Mouse (Mus musculus) midbrain, embryonic 12.5 days (tissue): ENCODE data around the gene Gstm5. TPM values are rescaled to one million over a fixed set of nuclear protein-coding genes. Genes with fewer than 3 reads are reported as not detected.
"Not testable (repeated sequence)": the region's sequence is repeated elsewhere in the genome, so short reads cannot be mapped to it uniquely, and the experiment has no call there.

Experiments
- ATAC-seq: fragments of 200-750 bp; cut with Nextera tagmentation; 2 replicates; pipeline ENCODE4 v1.8.0; 2017; ENCODE audit warnings: low read depth, moderate TSS enrichment, moderate library complexity; ENCODE audit not compliant: low FRiP score
- H3K27ac ChIP-seq: fragments of 300-500 bp; sonication (generic); replicated peaks from 2 replicates; pipeline ENCODE4 v1.5.1; 2016; ENCODE audit warnings: mild to moderate bottlenecking
- H3K27me3 ChIP-seq: fragments of 300-500 bp; sonication (generic); 2 replicates; pipeline ENCODE4 v1.6.1; 2016; ENCODE audit warnings: mild to moderate bottlenecking
- H3K36me3 ChIP-seq: fragments of 300-500 bp; sonication (generic); 2 replicates; pipeline ENCODE4 v1.6.1; 2016
- H3K4me1 ChIP-seq: fragments of 300-500 bp; sonication (generic); 2 replicates; pipeline ENCODE4 v1.6.1; 2016
- H3K4me2 ChIP-seq: fragments of 300-500 bp; sonication (generic); replicated peaks from 2 replicates; pipeline ENCODE4 v1.6.1; 2016; ENCODE audit warnings: mild to moderate bottlenecking, moderate library complexity
- H3K4me3 ChIP-seq: fragments of 300-500 bp; sonication (generic); 2 replicates; pipeline ENCODE4 v1.5.1; 2016; ENCODE audit warnings: mild to moderate bottlenecking
- H3K9ac ChIP-seq: fragments of 300-500 bp; sonication (generic); replicated peaks from 2 replicates; pipeline ENCODE4 v1.6.1; 2016; ENCODE audit warnings: mild to moderate bottlenecking, moderate library complexity
- H3K9me3 ChIP-seq: fragments of 300-500 bp; sonication (generic); 2 replicates; pipeline ENCODE4 v1.6.1; 2016; ENCODE audit warnings: mild to moderate bottlenecking
- WGBS: fragments of 180-500 bp; shearing (Covaris S2); methylation state at CpG from one replicate; pipeline ENCODE4 v1.1.7; 2016; 5-methylcytosine and 5-hydroxymethylcytosine counted together
- polyA plus RNA-seq: library from polyadenylated mRNA; unstranded; fragments of >200 nt; fragmentation: Nextera tagmentation; extraction: Ambion mirVana; gene quantifications from 2 replicates; pipeline ENCODE4 v1.2.1, GENCODE M21; 2016

Gstm5 gene
- polyA plus RNA-seq, 1 experiment from 2014 or later: 219 TPM

- no peak within 1 kb of the TSS for H3K9ac ChIP-seq
- no peak for ATAC-seq
- H3K36me3 ChIP-seq: no peaks in the 10 kb centered on the region
- no peaks in the 10 kb centered on the region for H3K4me1 ChIP-seq
- H3K4me3 ChIP-seq: no peak within 1 kb of the TSS
- no peak within 1 kb of the TSS for H3K4me2 ChIP-seq
- H3K9me3 ChIP-seq: no peaks in the 10 kb centered on the region
- H3K27ac ChIP-seq: no peak within 1 kb of the TSS
- no peaks in the 10 kb centered on the region for H3K27me3 ChIP-seq
- WGBS: 88% methylated on average over 5 of the region's 5 CpGs
Measured at GRCm38 (mm10) chr3:107877005-107877404, 18.6 kb upstream of the Gstm5 start, which contains the start of gene Eps8l3. TSS of gene Eps8l3 (plus strand) at chr3:107877229.

GRCm38 (mm10) chr3:107877747-107878736 is 17.6 kb upstream of the Gstm5 start:
- Histone ChIP-seq H3K27me3 (no peaks in the 10 kb centered on the region), H3K9ac (no peak overlapping the region), H3K27ac (no peak overlapping the region), H3K4me1 (no peaks in the 10 kb centered on the region), H3K4me3 (no peak overlapping the region), H3K36me3 (no peaks in the 10 kb centered on the region), H3K4me2 (no peak overlapping the region), H3K9me3 (no peaks in the 10 kb centered on the region)
- no peak for ATAC-seq
- WGBS: 83% methylated on average over 12 of the region's 12 CpGs

GRCm38 (mm10) chr3:107887674-107888495 is 7.7 kb upstream of the Gstm5 start:
- Histone ChIP-seq H3K27ac (no peak overlapping the region), H3K4me1 (no peaks in the 10 kb centered on the region), H3K9me3 (no peaks in the 10 kb centered on the region), H3K36me3 (no peaks in the 10 kb centered on the region), H3K9ac (no peak overlapping the region), H3K4me2 (no peak overlapping the region), H3K27me3 (no peaks in the 10 kb centered on the region), H3K4me3 (no peak overlapping the region)
- ATAC-seq: no peak
- 86% methylated on average over 9 of the region's 9 CpGs for WGBS

GRCm38 (mm10) chr3:107889236-107889635 is 6.4 kb upstream of the Gstm5 start:
- H3K4me3 ChIP-seq, H3K4me1 ChIP-seq, H3K27ac ChIP-seq, H3K9me3 ChIP-seq, ATAC-seq, H3K9ac ChIP-seq, H3K27me3 ChIP-seq, H3K36me3 ChIP-seq, H3K4me2 ChIP-seq: not testable (repeated sequence)
- 78% methylated on average over 2 of the region's 2 CpGs for WGBS

- H3K4me2 ChIP-seq: peak overlapping the region; percentile 72
- ATAC-seq: peak; percentile 35; the same call in 1 of the 2 replicates
- peak overlapping the region; percentile 68 for H3K4me3 ChIP-seq
- peak overlapping the region; percentile 69 for H3K9ac ChIP-seq
- no peaks in the 10 kb centered on the region for H3K27me3 ChIP-seq
- peak overlapping the region; percentile 58; the same call in 1 of the 2 replicates for H3K27ac ChIP-seq
- no peaks in the 10 kb centered on the region for H3K9me3 ChIP-seq
- peaks cover 14% of the 10 kb centered on the region for H3K4me1 ChIP-seq
- 13% methylated on average over 6 of the region's 6 CpGs for WGBS
- peaks cover 19% of the 10 kb centered on the region for H3K36me3 ChIP-seq
Measured at GRCm38 (mm10) chr3:107895194-107895719, 364 bp upstream of the Gstm5 start.

- Histone ChIP-seq H3K9ac (no peak overlapping the region), H3K9me3 (no peaks in the 10 kb centered on the region), H3K4me3 (no peak overlapping the region), H3K4me2 (no peak overlapping the region), H3K4me1 (peaks cover 14% of the 10 kb centered on the region), H3K27me3 (no peaks in the 10 kb centered on the region), H3K36me3 (peaks cover 19% of the 10 kb centered on the region), H3K27ac (no peak overlapping the region)
- 93% methylated on average over 13 of the region's 13 CpGs for WGBS
- ATAC-seq: no peak
Measured at GRCm38 (mm10) chr3:107898691-107899090, 3.1 kb downstream of the Gstm5 start.

- no peaks in the 10 kb centered on the region for H3K27me3 ChIP-seq
- H3K9ac ChIP-seq: no peak overlapping the region
- 77% methylated on average over 11 of the region's 11 CpGs for WGBS
- no peak overlapping the region for H3K27ac ChIP-seq
- H3K4me3 ChIP-seq: no peak overlapping the region
- H3K9me3 ChIP-seq: no peaks in the 10 kb centered on the region
- peaks cover 19% of the 10 kb centered on the region for H3K36me3 ChIP-seq
- H3K4me1 ChIP-seq: peaks cover 6% of the 10 kb centered on the region
- H3K4me2 ChIP-seq: no peak overlapping the region
- no peak for ATAC-seq
Measured at GRCm38 (mm10) chr3:107900955-107901673, 5.5 kb downstream of the Gstm5 start.

- WGBS: 62% methylated on average over 6 of the region's 6 CpGs
- no peak overlapping the region for H3K27ac ChIP-seq
- no peak overlapping the region for H3K4me2 ChIP-seq
- H3K9me3 ChIP-seq: no peaks in the 10 kb centered on the region
- H3K27me3 ChIP-seq: no peaks in the 10 kb centered on the region
- H3K36me3 ChIP-seq: no peaks in the 10 kb centered on the region
- no peak for ATAC-seq
- no peak overlapping the region for H3K9ac ChIP-seq
- no peak overlapping the region for H3K4me3 ChIP-seq
- no peaks in the 10 kb centered on the region for H3K4me1 ChIP-seq
Measured at GRCm38 (mm10) chr3:107905942-107906341, 10.3 kb downstream of the Gstm5 start.

- no peaks in the 10 kb centered on the region for H3K36me3 ChIP-seq
- H3K4me2 ChIP-seq: no peak overlapping the region
- 0 out of 2 replicates have a peak overlapping the region, but pooled peaks have one; percentile 6 for H3K9ac ChIP-seq
- H3K27ac ChIP-seq: no peak overlapping the region
- no peak overlapping the region for H3K4me3 ChIP-seq
- H3K9me3 ChIP-seq: no peaks in the 10 kb centered on the region
- H3K27me3 ChIP-seq: no peaks in the 10 kb centered on the region
- H3K4me1 ChIP-seq: no peaks in the 10 kb centered on the region
- WGBS: 78% methylated on average over 15 of the region's 15 CpGs
- ATAC-seq: no peak
Measured at GRCm38 (mm10) chr3:107916674-107917073, 21.1 kb downstream of the Gstm5 start.

GRCm38 (mm10) chr3:107917097-107917496 is 21.5 kb downstream of the Gstm5 start:
- 79% methylated on average over 3 of the region's 3 CpGs for WGBS
- Histone ChIP-seq H3K9me3 (no peaks in the 10 kb centered on the region), H3K4me1 (no peaks in the 10 kb centered on the region), H3K27ac (no peak overlapping the region), H3K36me3 (no peaks in the 10 kb centered on the region), H3K4me2 (no peak overlapping the region), H3K4me3 (no peak overlapping the region), H3K27me3 (no peaks in the 10 kb centered on the region), H3K9ac (no peak overlapping the region)
- ATAC-seq: no peak

- no peaks in the 10 kb centered on the region for H3K9me3 ChIP-seq
- no peak overlapping the region for H3K4me2 ChIP-seq
- ATAC-seq: 0 out of 2 replicates have a peak, but pooled peaks have one; percentile 71
- H3K36me3 ChIP-seq: no peaks in the 10 kb centered on the region
- 61% methylated on average over 7 of the region's 7 CpGs for WGBS
- H3K27ac ChIP-seq: no peak overlapping the region
- H3K9ac ChIP-seq: no peak overlapping the region
- no peaks in the 10 kb centered on the region for H3K4me1 ChIP-seq
- no peak overlapping the region for H3K4me3 ChIP-seq
- H3K27me3 ChIP-seq: no peaks in the 10 kb centered on the region
Measured at GRCm38 (mm10) chr3:107917783-107918408, 22.3 kb downstream of the Gstm5 start.
